Mouse (Mus musculus): ENCODE data around the gene Slc6a20a.
"Not testable (repeated sequence)": the region's sequence is repeated elsewhere in the genome, so short reads cannot be mapped to it uniquely, and the experiment has no call there.

Slc6a20a gene

DNA sequence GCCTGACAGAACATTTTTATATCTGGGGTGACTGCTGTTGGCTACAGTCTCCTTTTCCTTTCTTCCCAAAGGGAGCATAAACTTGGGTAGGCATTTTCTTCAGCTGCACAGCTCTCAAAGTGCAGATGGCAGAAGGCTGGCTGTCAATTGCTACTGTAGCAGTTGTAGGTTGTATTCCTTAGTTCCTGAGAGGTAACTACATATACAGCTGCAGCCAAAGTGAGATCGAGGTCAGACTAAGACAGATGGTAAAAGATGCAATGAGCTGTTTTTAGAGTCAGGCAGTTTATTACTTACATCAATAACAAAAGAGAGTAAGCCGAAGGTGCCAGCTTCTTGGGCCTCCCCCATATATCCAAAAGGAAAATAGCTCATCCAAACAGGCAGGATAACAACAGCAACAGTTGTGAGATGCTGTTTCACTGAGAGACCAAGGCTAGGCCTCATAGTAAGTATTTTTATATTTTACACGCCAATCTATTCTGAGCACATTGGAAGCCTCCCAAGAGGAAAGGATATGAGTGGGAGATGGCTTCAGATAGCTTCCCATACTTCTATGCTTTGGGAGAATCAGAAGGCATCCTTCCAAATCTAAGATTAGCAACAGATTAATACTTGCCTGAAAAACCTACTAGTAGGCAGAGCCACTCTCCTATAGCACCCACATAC is 17.1 kb upstream of the Slc6a20a start:
- TF ChIP-seq NANOG (IDR thresholded peaks at IDR 0.05; ENCODE audit: borderline replicate concordance, low read length) (no peak), POU5F1 (IDR thresholded peaks at IDR 0.05; ENCODE audit: borderline replicate concordance, low read length) (no peak), CTCF (conservative IDR thresholded peaks at IDR 0.05; ENCODE audit: low read length) (no peak)
- Histone ChIP-seq H3K4me1 (replicated peaks; ENCODE audit: low read depth, low read length) (no peaks in the 10 kb centered on the region), H3K4me3 (replicated peaks; ENCODE audit: low read length) (no peak overlapping the region), H3K27me3 (ENCODE audit: insufficient read depth, low read length) (no peaks in the 10 kb centered on the region), H3K36me3 (ENCODE audit: insufficient read depth, low read length) (peaks cover 5% of the 10 kb centered on the region), H3K9me3 (ENCODE audit: low read length) (no peaks in the 10 kb centered on the region)

DNA sequence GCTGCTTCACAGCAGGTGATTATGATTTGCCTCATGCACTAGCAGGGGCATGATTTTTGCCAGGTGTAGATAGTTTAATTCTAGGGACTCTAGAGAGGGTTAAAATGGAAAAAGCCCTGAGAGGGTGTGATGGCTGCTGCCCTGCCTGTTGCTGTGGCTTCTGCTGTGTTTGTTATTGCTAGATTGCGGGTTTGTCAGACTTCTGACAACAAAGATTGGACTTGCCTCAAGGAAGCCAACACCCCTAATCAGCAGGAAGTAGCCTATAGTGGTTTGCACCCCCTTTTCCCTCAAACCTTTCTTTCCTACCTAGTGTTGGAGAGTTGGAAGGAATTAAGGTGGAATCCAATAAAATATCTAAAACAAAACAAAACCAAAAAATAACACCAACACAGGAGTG is 9.5 kb upstream of the Slc6a20a start:
- Histone ChIP-seq H3K9me3 (ENCODE audit: low read length) (no peaks in the 10 kb centered on the region), H3K4me1 (replicated peaks; ENCODE audit: low read depth, low read length) (no peaks in the 10 kb centered on the region)
- TF ChIP-seq CTCF (conservative IDR thresholded peaks at IDR 0.05; ENCODE audit: low read length) (no peak), NANOG (IDR thresholded peaks at IDR 0.05; ENCODE audit: borderline replicate concordance, low read length) (no peak)

GRCm38 (mm10) chr9:123686206-123686605 is 7.5 kb upstream of the Slc6a20a start:
- Histone ChIP-seq H3K36me3 (ENCODE audit: insufficient read depth, low read length) (no peaks in the 10 kb centered on the region), H3K4me1 (replicated peaks; ENCODE audit: low read depth, low read length) (no peaks in the 10 kb centered on the region), H3K27me3 (ENCODE audit: insufficient read depth, low read length) (peaks cover 8% of the 10 kb centered on the region), H3K4me3 (replicated peaks; ENCODE audit: low read length) (no peak overlapping the region), H3K9me3 (ENCODE audit: low read length) (no peaks in the 10 kb centered on the region)
- no peak for TF ChIP-seq NANOG (IDR thresholded peaks at IDR 0.05; ENCODE audit: borderline replicate concordance, low read length)
- TF ChIP-seq POU5F1 (IDR thresholded peaks at IDR 0.05; ENCODE audit: borderline replicate concordance, low read length): no peak
- TF ChIP-seq CTCF (conservative IDR thresholded peaks at IDR 0.05; ENCODE audit: low read length): no peak

More for the DNA sequence above, 9.5 kb upstream of the Slc6a20a start:
- Histone ChIP-seq H3K4me3 (replicated peaks; ENCODE audit: low read length) (no peak overlapping the region), H3K36me3 (ENCODE audit: insufficient read depth, low read length) (no peaks in the 10 kb centered on the region), H3K27me3 (ENCODE audit: insufficient read depth, low read length) (no peaks in the 10 kb centered on the region)

GRCm38 (mm10) chr9:123683704-123684103 is 5.0 kb upstream of the Slc6a20a start:
- Histone ChIP-seq H3K4me3 (replicated peaks; ENCODE audit: low read length) (no peak overlapping the region), H3K9me3 (ENCODE audit: low read length) (no peaks in the 10 kb centered on the region), H3K36me3 (ENCODE audit: insufficient read depth, low read length) (no peaks in the 10 kb centered on the region), H3K4me1 (replicated peaks; ENCODE audit: low read depth, low read length) (peaks cover 6% of the 10 kb centered on the region), H3K27me3 (ENCODE audit: insufficient read depth, low read length) (peaks cover 27% of the 10 kb centered on the region)
- TF ChIP-seq POU5F1 (IDR thresholded peaks at IDR 0.05; ENCODE audit: borderline replicate concordance, low read length): no peak
- no peak for TF ChIP-seq NANOG (IDR thresholded peaks at IDR 0.05; ENCODE audit: borderline replicate concordance, low read length)
- no peak for TF ChIP-seq CTCF (conservative IDR thresholded peaks at IDR 0.05; ENCODE audit: low read length)

GRCm38 (mm10) chr9:123679198-123679597 is 513 bp upstream of the Slc6a20a start:
- peaks cover 66% of the 10 kb centered on the region for H3K27me3 ChIP-seq (ENCODE audit: insufficient read depth, low read length)
- TF ChIP-seq NANOG (IDR thresholded peaks at IDR 0.05; ENCODE audit: borderline replicate concordance, low read length): no peak
- TF ChIP-seq CTCF (conservative IDR thresholded peaks at IDR 0.05; ENCODE audit: low read length): no peak
- TF ChIP-seq POU5F1 (IDR thresholded peaks at IDR 0.05; ENCODE audit: borderline replicate concordance, low read length): no peak

DNA sequence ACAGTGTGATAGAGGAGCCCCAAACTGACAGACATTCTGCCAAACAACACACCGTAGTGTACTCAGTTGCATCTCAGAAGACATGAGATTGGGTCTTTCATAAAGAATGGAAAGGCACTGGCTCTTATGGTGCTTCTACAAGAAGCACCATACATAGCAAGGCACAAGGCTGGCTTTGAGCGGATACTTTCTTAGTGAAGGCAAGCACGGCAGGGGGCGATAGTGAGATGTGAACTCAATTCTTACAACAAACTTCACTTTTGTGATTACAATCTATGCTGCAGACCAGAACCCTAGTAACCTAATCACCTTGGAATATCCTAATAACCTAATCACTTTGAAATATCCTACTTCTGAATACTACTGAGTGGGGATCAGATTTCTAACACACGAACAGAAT is 13.0 kb downstream of the Slc6a20a start:
- no peaks in the 10 kb centered on the region for H3K9me3 ChIP-seq (ENCODE audit: low read length)
- H3K36me3 ChIP-seq (ENCODE audit: insufficient read depth, low read length): no peaks in the 10 kb centered on the region
- no peaks in the 10 kb centered on the region for H3K27me3 ChIP-seq (ENCODE audit: insufficient read depth, low read length)
- H3K4me1 ChIP-seq (replicated peaks; ENCODE audit: low read depth, low read length): peaks cover 8% of the 10 kb centered on the region
- H3K4me3 ChIP-seq (replicated peaks; ENCODE audit: low read length): no peak overlapping the region
- TF ChIP-seq POU5F1 (IDR thresholded peaks at IDR 0.05; ENCODE audit: borderline replicate concordance, low read length) (no peak), CTCF (conservative IDR thresholded peaks at IDR 0.05; ENCODE audit: low read length) (no peak), NANOG (IDR thresholded peaks at IDR 0.05; ENCODE audit: borderline replicate concordance, low read length) (no peak)

More at GRCm38 (mm10) chr9:123679198-123679597, 513 bp upstream of the Slc6a20a start:
- Histone ChIP-seq H3K36me3 (ENCODE audit: insufficient read depth, low read length) (no peaks in the 10 kb centered on the region), H3K4me1 (replicated peaks; ENCODE audit: low read depth, low read length) (peaks cover 11% of the 10 kb centered on the region), H3K9me3 (ENCODE audit: low read length) (no peaks in the 10 kb centered on the region), H3K4me3 (replicated peaks; ENCODE audit: low read length) (peak overlapping the region; percentile 74)

DNA sequence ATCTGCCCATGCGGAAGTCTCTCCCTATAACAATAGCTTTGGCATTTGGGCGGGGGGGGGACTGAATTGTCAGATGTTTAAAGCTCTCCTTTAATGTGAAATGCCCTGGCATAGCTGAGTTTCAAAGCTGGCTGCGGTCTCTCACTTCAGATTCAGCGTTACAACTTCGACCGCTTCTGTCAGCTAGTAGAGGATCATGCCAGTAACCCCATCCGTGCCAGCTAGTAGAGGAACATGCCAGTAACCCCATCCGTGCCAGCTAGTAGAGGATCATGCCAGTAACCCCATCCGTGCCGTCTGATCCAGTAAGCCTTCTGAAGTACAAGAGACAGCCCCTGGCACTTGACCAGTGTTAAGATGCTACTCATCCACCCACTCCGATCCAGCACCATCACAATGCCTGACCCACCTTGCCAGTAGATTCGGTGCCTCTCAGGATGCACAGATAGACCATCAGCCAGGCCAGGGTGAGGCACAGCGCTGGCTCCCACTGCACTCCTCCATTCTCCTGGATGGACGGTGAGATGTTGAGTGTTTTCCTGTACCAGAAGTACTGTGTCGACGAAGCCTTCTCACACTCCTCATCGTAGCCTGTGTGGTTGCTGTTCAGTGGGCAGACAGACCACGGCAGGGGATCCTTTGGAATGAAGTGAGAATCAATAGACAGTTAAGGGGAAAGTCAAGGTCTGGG is 18.6 kb downstream of the Slc6a20a start:
- not testable (repeated sequence) for H3K4me3 ChIP-seq (replicated peaks; ENCODE audit: low read length); H3K36me3 ChIP-seq (ENCODE audit: insufficient read depth, low read length); H3K4me1 ChIP-seq (replicated peaks; ENCODE audit: low read depth, low read length); H3K9me3 ChIP-seq (ENCODE audit: low read length); H3K27me3 ChIP-seq (ENCODE audit: insufficient read depth, low read length)

- H3K9me3 ChIP-seq (ENCODE audit: low read length): no peaks in the 10 kb centered on the region
- peaks cover 6% of the 10 kb centered on the region for H3K4me1 ChIP-seq (replicated peaks; ENCODE audit: low read depth, low read length)
- H3K4me3 ChIP-seq (replicated peaks; ENCODE audit: low read length): no peak overlapping the region
- no peaks in the 10 kb centered on the region for H3K36me3 ChIP-seq (ENCODE audit: insufficient read depth, low read length)
- no peaks in the 10 kb centered on the region for H3K27me3 ChIP-seq (ENCODE audit: insufficient read depth, low read length)
- TF ChIP-seq POU5F1 (IDR thresholded peaks at IDR 0.05; ENCODE audit: borderline replicate concordance, low read length) (no peak), NANOG (IDR thresholded peaks at IDR 0.05; ENCODE audit: borderline replicate concordance, low read length) (no peak), CTCF (conservative IDR thresholded peaks at IDR 0.05; ENCODE audit: low read length) (no peak)
Measured at GRCm38 (mm10) chr9:123658981-123659380, 19.7 kb downstream of the Slc6a20a start.

GRCm38 (mm10) chr9:123657457-123657856 is 21.2 kb downstream of the Slc6a20a start:
- H3K27me3 ChIP-seq (ENCODE audit: insufficient read depth, low read length): no peaks in the 10 kb centered on the region
- H3K4me1 ChIP-seq (replicated peaks; ENCODE audit: low read depth, low read length): no peaks in the 10 kb centered on the region
- no peaks in the 10 kb centered on the region for H3K36me3 ChIP-seq (ENCODE audit: insufficient read depth, low read length)
- H3K4me3 ChIP-seq (replicated peaks; ENCODE audit: low read length): no peak overlapping the region
- H3K9me3 ChIP-seq (ENCODE audit: low read length): no peaks in the 10 kb centered on the region
- TF ChIP-seq CTCF (conservative IDR thresholded peaks at IDR 0.05; ENCODE audit: low read length) (no peak), POU5F1 (IDR thresholded peaks at IDR 0.05; ENCODE audit: borderline replicate concordance, low read length) (no peak)
